Mouse (Mus musculus) lung, embryonic 14.5 days (tissue): Measurements from ENCODE around the gene Ccdc91. TPM values are rescaled to one million over a fixed set of nuclear protein-coding genes. Genes with fewer than 3 reads are reported as not detected.

Experiments
- ATAC-seq: fragments of 200-750 bp; cut with Nextera tagmentation; 2 replicates; pipeline ENCODE4 v1.8.0; 2017; ENCODE audit warnings: mild to moderate bottlenecking, moderate TSS enrichment, moderate library complexity; ENCODE audit not compliant: insufficient read depth
- DNase-seq: peaks from one replicate; pipeline ENCODE4 v3.0.0-alpha.2; 2015
- H3K27ac ChIP-seq: fragments of 300-500 bp; sonication (generic); 2 replicates; pipeline ENCODE4 v1.5.1; 2014; ENCODE audit warnings: low read depth, mild to moderate bottlenecking, moderate library complexity
- H3K27me3 ChIP-seq: fragments of 300-500 bp; sonication (generic); 2 replicates; pipeline ENCODE4 v1.6.1; 2014; ENCODE audit warnings: low read length, control low read depth; ENCODE audit not compliant: insufficient read depth
- H3K36me3 ChIP-seq: fragments of 300-500 bp; sonication (generic); 2 replicates; pipeline ENCODE4 v1.6.1; 2014; ENCODE audit warnings: control low read depth; ENCODE audit not compliant: insufficient read depth
- H3K4me1 ChIP-seq: fragments of 300-500 bp; sonication (generic); 2 replicates; pipeline ENCODE4 v1.6.1; 2014; ENCODE audit warnings: antibody characterized with exemption, control low read depth; ENCODE audit not compliant: insufficient read depth
- H3K4me2 ChIP-seq: fragments of 300-500 bp; sonication (generic); 2 replicates; pipeline ENCODE4 v1.6.1; 2014; ENCODE audit warnings: mild to moderate bottlenecking
- H3K4me3 ChIP-seq: fragments of 300-500 bp; sonication (generic); 2 replicates; pipeline ENCODE4 v1.5.1; 2014; ENCODE audit warnings: low read depth, low read length
- H3K9ac ChIP-seq: fragments of 300-500 bp; sonication (generic); 2 replicates; pipeline ENCODE4 v1.6.1; 2014
- H3K9me3 ChIP-seq: fragments of 300-500 bp; sonication (generic); 2 replicates; pipeline ENCODE4 v1.6.1; 2016; ENCODE audit warnings: low read depth, low read length, control low read depth
- CTCF ChIP-seq: IDR thresholded peaks from 2 replicates; pipeline ENCODE4 v1.5.1; 2016; ENCODE audit warnings: antibody characterized with exemption, low read depth
- WGBS: fragments of 180-500 bp; shearing (Covaris S2); extraction: QIAGEN DNeasy Blood & Tissue Kit; methylation state at CpG from one replicate; pipeline ENCODE4 v1.1.7; 2014; 5-methylcytosine and 5-hydroxymethylcytosine counted together
- polyA plus RNA-seq: library from polyadenylated mRNA; unstranded; fragments of >200 nt; fragmentation: Nextera tagmentation; extraction: Ambion mirVana; gene quantifications from 2 replicates; pipeline ENCODE4 v1.2.1, GENCODE M21; 2014

Ccdc91 gene
- polyA plus RNA-seq, 1 experiment from 2014 or later = 22.9 TPM

DNA sequence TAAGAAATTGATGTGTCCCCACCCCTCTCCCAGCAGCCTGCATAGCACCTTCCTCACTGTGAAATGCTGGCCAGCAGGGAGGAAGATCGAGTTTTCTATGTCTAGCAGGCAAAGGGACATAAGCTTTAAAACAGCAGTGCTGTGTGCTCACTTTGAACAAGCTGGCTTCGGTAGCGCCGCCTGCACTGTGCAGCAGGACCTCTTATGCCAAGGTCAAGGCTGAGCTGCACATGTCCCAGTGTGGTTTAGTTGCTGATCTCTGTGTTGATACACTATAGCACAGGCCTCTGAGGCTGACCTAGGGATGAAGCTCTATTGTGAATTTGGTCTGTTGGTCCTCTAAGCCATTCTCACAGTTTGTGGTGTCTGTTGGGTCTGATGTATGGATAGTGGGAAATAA lies 16.9 kb downstream of the Ccdc91 start:
- no peak overlapping the region for H3K4me2 ChIP-seq
- no peak for ATAC-seq
- H3K4me1 ChIP-seq = no peaks in the 10 kb centered on the region
- TF ChIP-seq CTCF = no peak
- H3K27me3 ChIP-seq = no peaks in the 10 kb centered on the region
- no peak overlapping the region for H3K9ac ChIP-seq
- H3K4me3 ChIP-seq = no peak overlapping the region
- 89% methylated on average over 4 of the region's 4 CpGs for WGBS
- no peak overlapping the region for H3K27ac ChIP-seq
- no peaks in the 10 kb centered on the region for H3K9me3 ChIP-seq
- DNase-seq = no peak
- H3K36me3 ChIP-seq = no peaks in the 10 kb centered on the region

DNA sequence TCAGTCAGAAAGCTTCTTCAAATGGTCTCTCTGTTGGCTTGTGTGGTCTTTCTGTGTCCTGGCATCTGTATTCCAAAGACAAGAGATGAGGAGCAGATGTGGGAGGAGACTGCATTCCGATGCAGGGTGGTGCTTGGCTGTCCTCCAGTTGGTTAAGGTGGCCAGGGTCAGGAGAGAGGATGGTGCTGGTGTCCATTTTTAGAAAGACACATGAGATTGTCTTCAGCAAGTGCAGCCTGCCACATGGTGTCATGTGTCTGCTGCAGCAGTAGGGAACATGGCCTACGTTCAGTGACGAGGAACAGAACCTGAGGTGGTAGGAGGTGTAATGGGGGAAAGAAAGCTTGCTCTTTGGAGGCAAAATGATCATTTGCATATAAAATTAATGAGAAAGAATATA lies 25.8 kb downstream of the Ccdc91 start:
- Histone ChIP-seq H3K4me1 (0 out of 2 replicates have a peak, but pooled peaks cover 5% of the 10 kb centered on the region), H3K4me3 (no peak overlapping the region), H3K9ac (no peak overlapping the region), H3K36me3 (no peaks in the 10 kb centered on the region), H3K27ac (no peak overlapping the region), H3K27me3 (no peaks in the 10 kb centered on the region), H3K9me3 (no peaks in the 10 kb centered on the region), H3K4me2 (no peak overlapping the region)
- no peak for TF ChIP-seq CTCF
- 78% methylated on average over 3 of the region's 3 CpGs for WGBS
- no peak for DNase-seq
- ATAC-seq = no peak

DNA sequence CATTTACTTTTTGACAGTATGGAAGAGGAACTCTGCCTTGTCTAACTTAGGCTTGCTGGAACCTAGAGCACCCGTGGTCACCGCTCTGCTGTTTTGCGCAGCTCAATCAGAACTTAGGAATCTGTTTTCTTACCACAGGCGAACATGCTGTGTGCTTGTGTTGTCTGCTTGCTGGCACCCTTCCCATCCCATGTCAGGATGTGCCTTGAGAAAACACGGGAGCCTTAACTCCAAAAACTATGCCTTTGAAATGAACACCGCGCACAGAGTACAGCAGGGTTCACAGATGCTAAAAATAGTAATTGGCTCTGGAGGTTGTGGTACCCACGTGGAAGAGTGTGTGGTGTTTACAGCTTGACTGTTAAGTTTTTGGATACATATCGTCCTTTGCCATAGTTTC lies 30.4 kb downstream of the Ccdc91 start:
- no peak for TF ChIP-seq CTCF
- no peaks in the 10 kb centered on the region for H3K9me3 ChIP-seq
- DNase-seq (peak; percentile 58), ATAC-seq (peak; percentile 65)
- H3K36me3 ChIP-seq = no peaks in the 10 kb centered on the region
- no peak overlapping the region for H3K27ac ChIP-seq
- H3K27me3 ChIP-seq = no peaks in the 10 kb centered on the region
- H3K9ac ChIP-seq = no peak overlapping the region
- WGBS = 44% methylated on average over 9 of the region's 9 CpGs
- peaks cover 5% of the 10 kb centered on the region; the same call in 1 of the 2 replicates for H3K4me1 ChIP-seq
- H3K4me2 ChIP-seq = peak overlapping the region; percentile 23; the same call in 1 of the 2 replicates
- H3K4me3 ChIP-seq = no peak overlapping the region

DNA sequence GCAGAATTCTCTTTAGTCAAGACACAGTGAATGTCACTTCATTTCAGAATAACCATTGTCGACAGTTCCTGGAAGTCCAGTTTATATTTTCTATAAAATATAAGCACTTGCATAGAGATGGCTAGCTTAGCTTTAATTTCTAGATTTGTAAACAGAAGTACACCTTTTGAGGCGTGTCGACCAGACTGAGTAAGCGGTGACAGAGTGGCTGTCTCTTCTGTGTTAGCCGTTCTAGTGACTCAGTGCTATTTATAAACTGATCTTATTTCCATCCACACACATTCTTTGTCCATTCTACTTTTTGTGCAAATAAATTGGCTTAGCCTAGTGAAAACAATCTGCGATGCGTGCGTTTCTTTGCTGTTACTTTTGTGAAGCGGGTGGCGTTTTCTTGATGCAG lies 30.9 kb downstream of the Ccdc91 start:
- TF ChIP-seq CTCF = no peak
- ATAC-seq (peak; percentile 28; the same call in 1 of the 2 replicates), DNase-seq (peak; percentile 14)
- Histone ChIP-seq H3K27me3 (no peaks in the 10 kb centered on the region), H3K9ac (no peak overlapping the region), H3K4me2 (peak overlapping the region; percentile 23; the same call in 1 of the 2 replicates), H3K4me3 (no peak overlapping the region), H3K4me1 (peaks cover 5% of the 10 kb centered on the region; the same call in 1 of the 2 replicates), H3K27ac (0 out of 2 replicates have a peak overlapping the region, but pooled peaks have one; percentile 8), H3K36me3 (peaks cover 3% of the 10 kb centered on the region; the same call in 1 of the 2 replicates), H3K9me3 (no peaks in the 10 kb centered on the region)
- 54% methylated on average over 10 of the region's 10 CpGs for WGBS

DNA sequence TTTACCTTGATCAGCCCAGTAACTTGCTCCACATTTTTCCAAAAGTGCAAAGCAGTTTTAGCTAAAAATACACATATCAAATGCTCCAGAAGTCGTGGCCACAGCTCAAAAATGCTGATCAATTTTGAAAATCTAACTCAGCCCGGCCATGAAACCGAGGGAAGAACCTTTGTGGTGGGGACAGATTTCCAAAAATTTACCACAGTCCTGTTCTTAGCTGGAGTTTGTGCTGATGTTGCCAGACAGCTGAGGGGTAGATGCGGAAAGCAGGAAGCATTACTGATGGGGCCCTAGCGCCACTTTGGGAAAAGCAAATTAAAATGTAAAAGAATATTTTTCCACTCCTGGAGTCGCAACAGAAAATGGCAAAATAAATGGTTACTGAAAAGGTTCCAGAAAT lies 31.6 kb downstream of the Ccdc91 start:
- peaks cover 5% of the 10 kb centered on the region; the same call in 1 of the 2 replicates for H3K4me1 ChIP-seq
- no peak for DNase-seq
- no peaks in the 10 kb centered on the region for H3K9me3 ChIP-seq
- no peaks in the 10 kb centered on the region for H3K27me3 ChIP-seq
- no peak overlapping the region for H3K4me3 ChIP-seq
- no peak for TF ChIP-seq CTCF
- H3K4me2 ChIP-seq = no peak overlapping the region
- peaks cover 3% of the 10 kb centered on the region; the same call in 1 of the 2 replicates for H3K36me3 ChIP-seq
- 83% methylated on average over 6 of the region's 6 CpGs for WGBS
- no peak overlapping the region for H3K9ac ChIP-seq
- H3K27ac ChIP-seq = no peak overlapping the region
- ATAC-seq = no peak

DNA sequence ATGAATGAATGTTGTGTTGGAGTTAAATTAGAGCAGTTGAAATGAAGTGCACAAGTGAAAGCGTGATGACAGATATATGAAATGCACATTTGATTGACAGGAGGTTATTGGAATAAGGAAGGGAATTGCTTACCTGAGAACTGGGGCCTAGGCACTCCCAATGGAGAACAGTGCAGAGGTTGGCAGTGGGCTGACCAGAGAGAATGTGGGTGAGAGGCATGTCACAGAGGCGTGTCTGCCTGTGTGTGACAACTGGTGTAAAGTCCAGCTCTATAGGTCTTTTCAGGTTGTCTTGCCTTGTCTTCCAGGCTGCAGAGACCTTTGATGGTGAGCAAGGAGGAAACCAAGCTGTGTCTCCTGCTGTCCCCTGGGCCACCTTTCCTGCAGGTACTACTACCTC lies 34.9 kb downstream of the Ccdc91 start:
- Histone ChIP-seq H3K4me3 (no peak overlapping the region), H3K9ac (no peak overlapping the region), H3K36me3 (peaks cover 3% of the 10 kb centered on the region; the same call in 1 of the 2 replicates), H3K27me3 (no peaks in the 10 kb centered on the region), H3K4me1 (peaks cover 5% of the 10 kb centered on the region; the same call in 1 of the 2 replicates), H3K4me2 (no peak overlapping the region), H3K27ac (no peak overlapping the region), H3K9me3 (no peaks in the 10 kb centered on the region)
- DNase-seq (no peak), ATAC-seq (no peak)
- TF ChIP-seq CTCF = no peak
- 92% methylated on average over 2 of the region's 2 CpGs for WGBS

DNA sequence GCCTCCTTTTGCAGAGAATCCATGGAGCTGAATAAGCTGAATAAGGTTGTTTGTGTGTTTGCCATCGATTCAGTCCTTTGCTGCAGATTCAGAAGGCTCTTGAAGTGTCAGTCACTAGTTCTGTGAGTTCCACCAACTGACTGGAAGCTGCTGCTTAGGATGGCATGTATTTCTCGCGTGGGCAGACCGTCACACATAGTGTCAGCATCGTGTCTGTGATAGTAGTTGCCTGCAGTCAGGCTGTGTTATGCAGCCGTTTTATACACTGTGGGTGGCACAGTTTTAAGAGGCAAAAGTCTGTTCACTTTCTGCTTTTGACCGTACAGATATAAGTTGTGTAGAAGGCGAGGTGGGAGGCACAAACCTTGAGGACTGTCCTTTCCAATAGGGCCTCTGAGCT lies 42.3 kb downstream of the Ccdc91 start:
- Histone ChIP-seq H3K36me3 (no peaks in the 10 kb centered on the region), H3K27ac (no peak overlapping the region), H3K27me3 (no peaks in the 10 kb centered on the region), H3K4me1 (no peaks in the 10 kb centered on the region), H3K9ac (no peak overlapping the region), H3K4me2 (no peak overlapping the region), H3K9me3 (no peaks in the 10 kb centered on the region), H3K4me3 (no peak overlapping the region)
- DNase-seq (no peak), ATAC-seq (no peak)
- 72% methylated on average over 8 of the region's 8 CpGs for WGBS
- TF ChIP-seq CTCF = no peak

DNA sequence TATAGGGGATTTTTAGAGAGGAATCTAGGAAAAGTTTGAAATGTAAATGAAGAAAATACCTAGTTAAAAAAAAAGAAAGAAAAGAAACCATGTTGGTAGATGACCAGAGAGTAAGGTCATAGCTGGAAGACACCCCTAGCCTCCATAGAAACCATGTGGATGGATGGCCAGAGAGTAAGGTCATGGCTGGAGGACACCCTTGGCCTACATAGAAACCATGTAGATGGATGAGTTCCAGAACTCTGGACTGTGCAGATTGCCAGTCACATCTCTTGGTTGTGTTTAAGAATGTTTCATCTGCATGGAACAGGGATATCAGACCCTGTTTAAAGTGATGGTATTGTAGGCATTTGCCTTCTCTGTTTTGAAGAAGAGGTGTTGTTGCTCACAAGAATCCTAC lies 49.6 kb downstream of the Ccdc91 start:
- H3K27me3 ChIP-seq = no peaks in the 10 kb centered on the region
- ATAC-seq = no peak
- no peak for DNase-seq
- H3K27ac ChIP-seq = no peak overlapping the region
- no peaks in the 10 kb centered on the region for H3K9me3 ChIP-seq
- no peak overlapping the region for H3K4me2 ChIP-seq
- no peak overlapping the region for H3K4me3 ChIP-seq
- H3K4me1 ChIP-seq = no peaks in the 10 kb centered on the region
- no peak for TF ChIP-seq CTCF
- no peaks in the 10 kb centered on the region for H3K36me3 ChIP-seq
- no peak overlapping the region for H3K9ac ChIP-seq
